Mouse (Mus musculus) midbrain, postnatal 0 days (tissue): Measurements from ENCODE around the gene Rasl10a. TPM values are rescaled to one million over a fixed set of nuclear protein-coding genes. Genes with fewer than 3 reads are reported as not detected.

Experiments used
- ATAC-seq: fragments of 200-750 bp; cut with Nextera tagmentation; 2 replicates; pipeline ENCODE4 v1.8.0; 2017; ENCODE audit warnings: moderate number of reproducible peaks, mild to moderate bottlenecking, moderate TSS enrichment, moderate library complexity; ENCODE audit not compliant: low FRiP score
- DNase-seq: peaks from one replicate; pipeline ENCODE4 v3.0.0-alpha.2; 2015; ENCODE audit warnings: low spot score
- H3K27ac ChIP-seq: fragments of 300-500 bp; sonication (generic); 2 replicates; pipeline ENCODE4 v1.5.1; 2014; ENCODE audit warnings: low read depth, mild to moderate bottlenecking, low read length, mixed read lengths
- H3K27me3 ChIP-seq: fragments of 300-500 bp; sonication (generic); 2 replicates; pipeline ENCODE4 v1.6.1; 2014; ENCODE audit warnings: low read length, control low read depth, mixed read lengths; ENCODE audit not compliant: insufficient read depth
- H3K36me3 ChIP-seq: fragments of 300-500 bp; sonication (generic); 2 replicates; pipeline ENCODE4 v1.6.1; 2014; ENCODE audit warnings: low read length, control low read depth, mixed read lengths; ENCODE audit not compliant: insufficient read depth
- H3K4me1 ChIP-seq: fragments of 300-500 bp; sonication (generic); 2 replicates; pipeline ENCODE4 v1.6.1; 2014; ENCODE audit warnings: mild to moderate bottlenecking, control low read depth, antibody characterized with exemption, low read length, mixed read lengths; ENCODE audit not compliant: insufficient read depth
- H3K4me2 ChIP-seq: fragments of 300-500 bp; sonication (generic); 2 replicates; pipeline ENCODE4 v1.6.1; 2014; ENCODE audit warnings: low read depth, mild to moderate bottlenecking, low read length, mixed read lengths; ENCODE audit not compliant: poor library complexity, severe bottlenecking
- H3K4me3 ChIP-seq: fragments of 300-500 bp; sonication (generic); 2 replicates; pipeline ENCODE4 v1.5.1; 2014; ENCODE audit warnings: low read depth, mild to moderate bottlenecking, low read length, moderate library complexity
- H3K9ac ChIP-seq: fragments of 300-500 bp; sonication (generic); replicated peaks from 2 replicates; pipeline ENCODE4 v1.6.1; 2014; ENCODE audit warnings: mild to moderate bottlenecking, low read length, moderate library complexity, mixed read lengths; ENCODE audit not compliant: poor library complexity, severe bottlenecking
- H3K9me3 ChIP-seq: fragments of 300-500 bp; sonication (generic); 2 replicates; pipeline ENCODE4 v1.6.1; 2016; ENCODE audit warnings: low read length, control low read depth
- CTCF ChIP-seq: IDR thresholded peaks from 2 replicates; pipeline ENCODE4 v1.5.1; 2016; ENCODE audit warnings: antibody characterized with exemption, mild to moderate bottlenecking
- WGBS: fragments of 180-500 bp; shearing (Covaris S2); extraction: QIAGEN DNeasy Blood & Tissue Kit; methylation state at CpG from one replicate; pipeline ENCODE4 v1.1.7; 2014; 5-methylcytosine and 5-hydroxymethylcytosine counted together
- microRNA-seq: library from miRNA; unstranded; fragments of <30 nt; microRNA quantifications from one replicate; pipeline ENCODE4, GENCODE M21; 2016; ENCODE audit warnings: borderline number of aligned reads
- polyA plus RNA-seq: library from polyadenylated mRNA; unstranded; fragments of >200 nt; fragmentation: Nextera tagmentation; extraction: Ambion mirVana; gene quantifications from 2 replicates; pipeline ENCODE4 v1.2.1, GENCODE M21; 2015
- total RNA-seq: library from RNA; depleted of rRNA; stranded (reverse); fragments of >200 nt; gene quantifications from 2 replicates; pipeline ENCODE4 v1.2.3, GENCODE M21; 2014; rRNA removed

Gene Rasl10a
- total and polyA plus RNA-seq, 2 experiments from 2014 or later: 3.1 to 3.6 TPM

- peaks cover 24% of the 10 kb centered on the region for H3K36me3 ChIP-seq
- no peaks in the 10 kb centered on the region for H3K9me3 ChIP-seq
- no peak overlapping the region for H3K4me2 ChIP-seq
- H3K9ac ChIP-seq: no peak overlapping the region
- H3K4me1 ChIP-seq: peaks cover 13% of the 10 kb centered on the region; the same call in 1 of the 2 replicates
- no peaks in the 10 kb centered on the region for H3K27me3 ChIP-seq
- H3K27ac ChIP-seq: no peak overlapping the region
- no peak for TF ChIP-seq CTCF
- ATAC-seq (no peak), DNase-seq (no peak)
- no peak overlapping the region for H3K4me3 ChIP-seq
- WGBS: 83% methylated on average over 6 of the region's 6 CpGs
These were observed 43.7 kb downstream of the Rasl10a start for GRCm38 (mm10) chr11:5101641-5102040.

GRCm38 (mm10) chr11:5102384-5102783, 44.5 kb downstream of the Rasl10a start:
- H3K9me3 ChIP-seq: no peaks in the 10 kb centered on the region
- no peak overlapping the region for H3K9ac ChIP-seq
- TF ChIP-seq CTCF: no peak
- WGBS: 88% methylated on average over 7 of the region's 7 CpGs
- H3K27me3 ChIP-seq: no peaks in the 10 kb centered on the region
- ATAC-seq: no peak
- H3K4me2 ChIP-seq: no peak overlapping the region
- H3K27ac ChIP-seq: no peak overlapping the region
- H3K36me3 ChIP-seq: peaks cover 24% of the 10 kb centered on the region
- no peak overlapping the region for H3K4me3 ChIP-seq
- no peak for DNase-seq
- H3K4me1 ChIP-seq: peaks cover 8% of the 10 kb centered on the region; the same call in 1 of the 2 replicates

- Histone ChIP-seq H3K4me1 (peaks cover 8% of the 10 kb centered on the region; the same call in 1 of the 2 replicates), H3K4me2 (no peak overlapping the region), H3K27me3 (no peaks in the 10 kb centered on the region), H3K27ac (no peak overlapping the region), H3K9me3 (no peaks in the 10 kb centered on the region), H3K36me3 (peaks cover 24% of the 10 kb centered on the region), H3K9ac (no peak overlapping the region), H3K4me3 (no peak overlapping the region)
- ATAC-seq (no peak), DNase-seq (no peak)
- TF ChIP-seq CTCF: no peak
- WGBS: 92% methylated on average over 4 of the region's 4 CpGs
These were observed 46.1 kb downstream of the Rasl10a start for GRCm38 (mm10) chr11:5103986-5104509.

GRCm38 (mm10) chr11:5109441-5109840, 51.5 kb downstream of the Rasl10a start:
- Histone ChIP-seq H3K4me2 (no peak overlapping the region), H3K9me3 (no peaks in the 10 kb centered on the region), H3K9ac (peak overlapping the region; percentile 29; the same call in 1 of the 2 replicates), H3K36me3 (peaks cover 12% of the 10 kb centered on the region), H3K27me3 (no peaks in the 10 kb centered on the region), H3K27ac (no peak overlapping the region), H3K4me1 (no peaks in the 10 kb centered on the region), H3K4me3 (no peak overlapping the region)
- DNase-seq: no peak
- no peak for ATAC-seq
- WGBS: 75% methylated on average over 8 of the region's 8 CpGs
- TF ChIP-seq CTCF: no peak

Small RNA genes within 50 kb of the gene (microRNA-seq; reads per million reads assigned to microRNA genes)
- not detected for gene Gm47296

Other genes starting within 250 kb of the Rasl10a start
- 103 and 107 TPM in 2 replicates for gene Nf2, start 208.6 kb upstream of the Rasl10a start, total RNA-seq
- 48.4 and 51.5 TPM in 2 replicates for gene Nf2, start 208.6 kb upstream of the Rasl10a start, polyA plus RNA-seq
- 133 and 170 TPM in 2 replicates for gene Nipsnap1, start 184.2 kb upstream of the Rasl10a start, total RNA-seq
- gene Nipsnap1, start 184.2 kb upstream of the Rasl10a start, polyA plus RNA-seq: 130 and 133 TPM in 2 replicates
- 44.9 and 48.4 TPM in 2 replicates for gene Thoc5, start 162.8 kb upstream of the Rasl10a start, total RNA-seq
- gene Thoc5, start 162.8 kb upstream of the Rasl10a start, polyA plus RNA-seq: 44.6 and 45.2 TPM in 2 replicates
- 13.0 and 15.7 TPM in 2 replicates for gene Nefh, start 110.1 kb upstream of the Rasl10a start, total RNA-seq
- gene Nefh, start 110.1 kb upstream of the Rasl10a start, polyA plus RNA-seq: 7.7 and 8.3 TPM in 2 replicates
- gene Ap1b1, start 71.3 kb upstream of the Rasl10a start, total RNA-seq: 122 and 130 TPM in 2 replicates
- 94.8 and 99.5 TPM in 2 replicates for gene Ap1b1, start 71.3 kb upstream of the Rasl10a start, polyA plus RNA-seq
- gene Gas2l1, start 7.2 kb downstream of the Rasl10a start, total RNA-seq: 33.8 and 43.8 TPM in 2 replicates
- 17.6 and 18.5 TPM in 2 replicates for gene Gas2l1, start 7.2 kb downstream of the Rasl10a start, polyA plus RNA-seq
- 48.0 and 67.1 TPM in 2 replicates for gene Rhbdd3, start 40.8 kb downstream of the Rasl10a start, total RNA-seq
- 50.4 and 54.6 TPM in 2 replicates for gene Rhbdd3, start 40.8 kb downstream of the Rasl10a start, polyA plus RNA-seq
- 315 and 338 TPM in 2 replicates for gene Ewsr1, start 41.1 kb downstream of the Rasl10a start, total RNA-seq
- gene Ewsr1, start 41.1 kb downstream of the Rasl10a start, polyA plus RNA-seq: 353 and 371 TPM in 2 replicates
- gene Emid1, start 94.1 kb downstream of the Rasl10a start, total RNA-seq: 4.8 and 10.8 TPM in 2 replicates
- gene Emid1, start 94.1 kb downstream of the Rasl10a start, polyA plus RNA-seq: 14.5 and 16.9 TPM in 2 replicates
- 8.5 and 11.2 TPM in 2 replicates for gene Kremen1, start 203.4 kb downstream of the Rasl10a start, total RNA-seq
- 2.3 and 2.5 TPM in 2 replicates for gene Kremen1, start 203.4 kb downstream of the Rasl10a start, polyA plus RNA-seq